Mouse (Mus musculus) mammary gland, adult 2 months (tissue): ENCODE measurements around the gene Iqgap2. TPM values are rescaled to one million over a fixed set of nuclear protein-coding genes. Genes with fewer than 3 reads are reported as not detected.

ENCODE experiments used
- polyA plus RNA-seq: library from polyadenylated mRNA; depleted of rRNA; stranded (reverse); fragments of >200 nt; gene quantifications from 2 replicates; pipeline ENCODE4 v1.2.3, GENCODE M21; 2012; ENCODE audit warnings: low replicate concordance; rRNA removed

Gene Iqgap2
- polyA plus RNA-seq: 2.3 TPM in 2 replicates

GRCm38 (mm10) chr13:95891491-95891925 lies at the start of gene Iqgap2:
Iqgap2 (minus strand) TSS chr13:95891922.

GRCm38 (mm10) chr13:95696654-95697163 lies 195.0 kb downstream of the Iqgap2 start, which contains the start of gene F2rl2:
F2rl2 (plus strand) TSS chr13:95696853.

GRCm38 (mm10) chr13:95618309-95618712 lies 273.4 kb downstream of the Iqgap2 start, which contains the start of gene F2r:
F2r (minus strand) TSS chr13:95618487.

Other genes with a start within 250 kb of the Iqgap2 start
- 1.5 TPM in 2 replicates for gene F2rl2, start 195.1 kb downstream of the Iqgap2 start, polyA plus RNA-seq
- 1.4 TPM in 1 of 2 replicates, not detected in the other for gene Gm20075, start 189.5 kb upstream of the Iqgap2 start, polyA plus RNA-seq
- gene Gm17190, start 190.1 kb upstream of the Iqgap2 start, polyA plus RNA-seq: not detected in 2 replicates
- 0.31 and 0.46 TPM in 2 replicates for gene Sv2c, start 240.7 kb upstream of the Iqgap2 start, polyA plus RNA-seq